Mouse (Mus musculus): Measurements from ENCODE around the gene Myo6. TPM values are rescaled to one million over a fixed set of nuclear protein-coding genes. Genes with fewer than 3 reads are reported as not detected.

Myo6 gene
- polyA plus RNA-seq, 1 experiment from 2014 or later, result 11.0 TPM

DNA sequence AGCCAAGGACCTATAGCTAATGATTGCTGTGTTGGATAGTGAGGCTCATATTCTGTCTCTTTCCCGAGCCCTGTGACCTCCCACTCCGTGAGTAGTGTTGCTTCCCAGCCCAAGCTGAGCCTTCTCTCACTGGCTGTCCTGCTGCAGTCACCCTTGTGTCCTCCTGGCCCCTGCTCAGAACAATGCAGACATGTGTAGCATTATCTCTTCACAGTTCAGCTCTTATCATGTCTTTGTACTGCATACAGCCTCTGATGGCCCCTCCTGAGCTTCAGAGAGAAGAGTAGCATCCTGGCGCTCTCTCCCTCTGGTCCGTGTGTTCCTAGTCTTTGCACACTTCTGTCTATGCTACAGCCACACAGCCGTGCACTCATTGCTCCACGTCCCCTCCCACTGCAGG, 112.9 kb downstream of the Myo6 start:
- Histone ChIP-seq H3K4me1 (replicated peaks; ENCODE audit: control insufficient read depth, insufficient read depth, low read length) (no peaks in the 10 kb centered on the region; the same call in 1 of the 2 replicates), H3K9ac (ENCODE audit: low read length) (no peak overlapping the region), H3K9me3 (ENCODE audit: control insufficient read depth, low read length) (no peaks in the 10 kb centered on the region), H3K27me3 (ENCODE audit: control insufficient read depth, insufficient read depth, low read length) (no peaks in the 10 kb centered on the region), H3K27ac (ENCODE audit: low read depth, low read length) (no peak overlapping the region), H3K36me3 (ENCODE audit: control insufficient read depth, insufficient read depth, low read length) (no peaks in the 10 kb centered on the region), H3K4me2 (ENCODE audit: low read depth, low read length, severe bottlenecking) (no peak overlapping the region), H3K4me3 (ENCODE audit: low read depth, low read length) (no peak overlapping the region)
- DNase-seq (ENCODE audit: low spot score), result no peak
- no peak for ATAC-seq (replicated peaks; ENCODE audit: low FRiP score)
- 84% methylated on average over 6 of the region's 6 CpGs for WGBS

DNA sequence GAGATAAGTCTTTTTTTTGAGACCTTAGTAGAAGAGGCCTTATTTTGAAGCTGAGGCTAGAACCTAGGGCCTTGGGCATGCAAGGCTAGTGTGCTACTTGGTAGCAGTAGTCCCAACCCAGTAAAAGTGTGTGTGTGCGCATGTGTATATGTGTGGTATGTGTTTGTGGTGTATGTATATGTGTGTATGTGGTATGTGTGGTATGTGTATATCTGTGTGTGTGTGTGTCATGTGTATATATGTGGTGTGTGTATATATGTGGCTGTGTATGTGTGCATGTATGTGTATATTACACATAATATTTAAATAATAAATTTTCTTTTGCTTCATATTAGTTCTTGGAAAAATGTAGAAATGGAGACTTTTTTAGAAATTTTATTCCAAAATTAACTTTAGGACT, 115.9 kb downstream of the Myo6 start:
- Histone ChIP-seq H3K36me3 (ENCODE audit: control insufficient read depth, insufficient read depth, low read length) (no peaks in the 10 kb centered on the region), H3K27ac (ENCODE audit: low read depth, low read length) (no peak overlapping the region), H3K9me3 (ENCODE audit: control insufficient read depth, low read length) (no peaks in the 10 kb centered on the region), H3K9ac (ENCODE audit: low read length) (no peak overlapping the region), H3K4me2 (ENCODE audit: low read depth, low read length, severe bottlenecking) (no peak overlapping the region), H3K4me3 (ENCODE audit: low read depth, low read length) (no peak overlapping the region), H3K4me1 (replicated peaks; ENCODE audit: control insufficient read depth, insufficient read depth, low read length) (no peaks in the 10 kb centered on the region; the same call in 1 of the 2 replicates), H3K27me3 (ENCODE audit: control insufficient read depth, insufficient read depth, low read length) (no peaks in the 10 kb centered on the region)
- DNase-seq (ENCODE audit: low spot score) (no peak), ATAC-seq (replicated peaks; ENCODE audit: low FRiP score) (no peak)
- 94% methylated on average over 1 of the region's 1 CpGs for WGBS

DNA sequence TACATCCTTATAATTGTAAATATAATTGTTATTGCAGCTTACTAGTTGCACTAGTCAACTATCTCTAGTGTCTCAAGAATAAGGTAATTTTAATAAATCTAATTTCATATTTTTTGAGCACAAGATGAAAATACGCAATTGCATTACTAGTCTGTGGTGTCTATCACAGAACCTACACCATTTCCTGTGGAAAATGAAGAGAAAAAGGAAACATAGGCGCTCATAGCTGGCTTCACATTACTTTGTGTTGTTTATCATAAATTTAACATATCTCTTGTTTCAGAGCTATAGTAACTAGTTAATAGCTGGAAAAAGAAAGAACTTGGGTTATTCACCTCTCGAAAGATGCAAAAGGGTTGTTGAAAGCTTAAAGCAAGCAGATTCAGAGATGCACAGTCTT, 117.6 kb downstream of the Myo6 start:
- H3K27me3 ChIP-seq (ENCODE audit: control insufficient read depth, insufficient read depth, low read length), result no peaks in the 10 kb centered on the region
- no peaks in the 10 kb centered on the region for H3K36me3 ChIP-seq (ENCODE audit: control insufficient read depth, insufficient read depth, low read length)
- ATAC-seq (replicated peaks; ENCODE audit: low FRiP score), result no peak
- H3K4me3 ChIP-seq (ENCODE audit: low read depth, low read length), result no peak overlapping the region
- H3K27ac ChIP-seq (ENCODE audit: low read depth, low read length), result no peak overlapping the region
- no peaks in the 10 kb centered on the region for H3K4me1 ChIP-seq (replicated peaks; ENCODE audit: control insufficient read depth, insufficient read depth, low read length)
- no peak for DNase-seq (ENCODE audit: low spot score)
- H3K9me3 ChIP-seq (ENCODE audit: control insufficient read depth, low read length), result no peaks in the 10 kb centered on the region
- H3K4me2 ChIP-seq (ENCODE audit: low read depth, low read length, severe bottlenecking), result no peak overlapping the region
- WGBS, result 95% methylated on average over 3 of the region's 3 CpGs
- no peak overlapping the region for H3K9ac ChIP-seq (ENCODE audit: low read length)

DNA sequence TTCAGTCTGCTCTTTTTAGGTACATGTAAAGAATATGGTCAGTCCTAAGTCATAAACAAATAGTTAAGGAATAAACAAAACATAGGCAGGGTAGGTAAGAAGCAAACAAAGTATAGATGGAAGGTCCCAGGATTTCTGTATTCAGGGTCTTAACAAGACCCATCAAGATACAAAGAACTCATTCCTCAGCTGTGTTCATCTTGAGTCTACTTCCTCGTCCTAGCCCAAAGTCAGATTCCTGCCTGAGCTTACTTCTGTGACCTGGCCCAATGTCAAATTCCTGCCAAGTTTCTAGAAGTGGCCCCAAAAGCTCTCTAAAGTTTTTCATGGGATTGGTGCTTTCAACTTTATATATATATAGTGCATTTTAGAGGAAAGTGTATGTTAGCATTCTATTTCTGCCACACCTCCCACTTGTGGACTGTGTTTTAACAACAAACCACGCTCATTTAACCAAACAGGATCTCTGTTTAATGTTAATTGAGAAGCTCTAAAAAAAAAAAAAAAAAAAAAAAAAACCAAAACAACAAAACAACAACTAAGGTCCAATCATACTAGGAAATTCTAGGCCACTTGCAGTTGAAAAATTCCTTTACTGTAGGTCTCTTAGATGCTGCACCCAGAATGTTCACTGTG, 119.8 kb downstream of the Myo6 start:
- Histone ChIP-seq H3K4me2 (ENCODE audit: low read depth, low read length, severe bottlenecking) (no peak overlapping the region), H3K9ac (ENCODE audit: low read length) (no peak overlapping the region), H3K27ac (ENCODE audit: low read depth, low read length) (no peak overlapping the region), H3K36me3 (ENCODE audit: control insufficient read depth, insufficient read depth, low read length) (no peaks in the 10 kb centered on the region), H3K9me3 (ENCODE audit: control insufficient read depth, low read length) (no peaks in the 10 kb centered on the region), H3K27me3 (ENCODE audit: control insufficient read depth, insufficient read depth, low read length) (no peaks in the 10 kb centered on the region), H3K4me1 (replicated peaks; ENCODE audit: control insufficient read depth, insufficient read depth, low read length) (no peaks in the 10 kb centered on the region), H3K4me3 (ENCODE audit: low read depth, low read length) (no peak overlapping the region)
- 89% methylated on average over 2 of the region's 2 CpGs for WGBS
- DNase-seq (ENCODE audit: low spot score) (no peak), ATAC-seq (replicated peaks; ENCODE audit: low FRiP score) (no peak)

DNA sequence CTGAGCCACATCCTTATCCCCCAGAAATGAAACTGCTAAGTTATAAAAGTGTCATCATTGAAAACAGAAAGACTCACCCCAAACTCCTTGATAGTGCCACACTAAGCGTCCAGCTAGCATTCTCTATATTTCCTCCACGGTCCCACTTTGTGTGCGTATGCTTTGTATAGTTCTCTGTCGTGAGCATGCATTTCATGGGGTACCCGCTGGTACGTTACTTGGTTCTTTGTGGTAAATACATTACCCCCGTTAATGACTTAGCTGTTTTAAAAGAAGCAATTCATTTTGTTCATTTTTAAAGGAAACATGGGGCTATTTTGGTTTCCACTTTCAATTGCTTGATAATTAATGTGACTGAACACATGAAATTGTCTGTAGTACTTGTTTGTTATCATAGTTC, 122.0 kb downstream of the Myo6 start:
- Histone ChIP-seq H3K9me3 (ENCODE audit: control insufficient read depth, low read length) (no peaks in the 10 kb centered on the region), H3K4me2 (ENCODE audit: low read depth, low read length, severe bottlenecking) (no peak overlapping the region), H3K27me3 (ENCODE audit: control insufficient read depth, insufficient read depth, low read length) (no peaks in the 10 kb centered on the region), H3K27ac (ENCODE audit: low read depth, low read length) (no peak overlapping the region), H3K4me3 (ENCODE audit: low read depth, low read length) (no peak overlapping the region), H3K9ac (ENCODE audit: low read length) (no peak overlapping the region), H3K36me3 (ENCODE audit: control insufficient read depth, insufficient read depth, low read length) (no peaks in the 10 kb centered on the region), H3K4me1 (replicated peaks; ENCODE audit: control insufficient read depth, insufficient read depth, low read length) (no peaks in the 10 kb centered on the region)
- ATAC-seq (replicated peaks; ENCODE audit: low FRiP score), result no peak
- WGBS, result 91% methylated on average over 7 of the region's 7 CpGs
- no peak for DNase-seq (ENCODE audit: low spot score)

DNA sequence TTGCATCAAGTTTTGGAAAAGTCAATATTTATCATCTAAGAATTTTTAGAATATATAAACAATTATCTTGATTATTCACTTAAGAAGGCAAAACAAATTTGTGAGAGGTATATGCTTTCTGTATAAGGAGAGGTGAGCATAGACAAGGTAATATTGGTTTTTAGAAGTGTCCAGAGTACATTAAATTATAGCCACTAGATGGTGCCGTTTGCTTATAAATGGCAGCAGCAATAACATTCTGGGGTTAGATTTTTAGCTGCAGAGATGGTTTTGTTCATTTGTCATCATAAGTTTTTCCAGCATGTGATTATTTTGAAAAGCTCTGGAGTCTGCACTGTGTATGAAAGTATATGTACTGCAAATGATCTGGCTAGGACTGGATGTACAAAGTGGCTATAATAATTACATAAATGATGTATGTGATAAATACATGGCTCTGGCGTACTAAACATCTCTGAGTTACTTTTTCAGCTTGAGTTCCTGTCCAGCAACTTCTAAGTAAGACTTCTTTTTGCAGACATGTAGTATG, 128.3 kb downstream of the Myo6 start:
- H3K27me3 ChIP-seq (ENCODE audit: control insufficient read depth, insufficient read depth, low read length), result no peaks in the 10 kb centered on the region
- no peak overlapping the region for H3K27ac ChIP-seq (ENCODE audit: low read depth, low read length)
- DNase-seq (ENCODE audit: low spot score), result no peak
- H3K4me1 ChIP-seq (replicated peaks; ENCODE audit: control insufficient read depth, insufficient read depth, low read length), result no peaks in the 10 kb centered on the region
- H3K36me3 ChIP-seq (ENCODE audit: control insufficient read depth, insufficient read depth, low read length), result no peaks in the 10 kb centered on the region
- WGBS, result 55% methylated on average over 2 of the region's 2 CpGs
- no peak overlapping the region for H3K4me3 ChIP-seq (ENCODE audit: low read depth, low read length)
- no peaks in the 10 kb centered on the region for H3K9me3 ChIP-seq (ENCODE audit: control insufficient read depth, low read length)
- no peak overlapping the region for H3K4me2 ChIP-seq (ENCODE audit: low read depth, low read length, severe bottlenecking)
- H3K9ac ChIP-seq (ENCODE audit: low read length), result no peak overlapping the region
- ATAC-seq (replicated peaks; ENCODE audit: low FRiP score), result peak; percentile 53; the same call in 1 of the 2 replicates

DNA sequence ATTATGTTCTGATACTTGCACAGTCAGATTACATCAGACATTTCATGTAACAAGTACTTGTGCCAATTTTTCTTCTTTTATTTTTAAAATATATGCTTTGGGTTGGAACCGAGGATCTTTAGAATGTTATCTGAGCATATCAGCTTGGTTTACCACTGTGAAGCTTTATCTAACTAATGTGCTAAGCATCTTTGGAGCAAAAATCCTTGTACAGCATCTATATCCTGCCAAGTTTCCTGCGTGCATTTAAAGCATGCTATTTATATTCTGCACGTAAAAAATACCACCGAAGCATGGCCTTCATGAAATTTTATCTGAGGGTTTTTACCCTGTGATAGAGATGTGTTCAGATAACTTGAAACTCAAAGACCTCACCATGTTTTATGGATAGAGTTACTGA, 131.3 kb downstream of the Myo6 start:
- 85% methylated on average over 4 of the region's 4 CpGs for WGBS
- no peak overlapping the region for H3K9ac ChIP-seq (ENCODE audit: low read length)

DNA sequence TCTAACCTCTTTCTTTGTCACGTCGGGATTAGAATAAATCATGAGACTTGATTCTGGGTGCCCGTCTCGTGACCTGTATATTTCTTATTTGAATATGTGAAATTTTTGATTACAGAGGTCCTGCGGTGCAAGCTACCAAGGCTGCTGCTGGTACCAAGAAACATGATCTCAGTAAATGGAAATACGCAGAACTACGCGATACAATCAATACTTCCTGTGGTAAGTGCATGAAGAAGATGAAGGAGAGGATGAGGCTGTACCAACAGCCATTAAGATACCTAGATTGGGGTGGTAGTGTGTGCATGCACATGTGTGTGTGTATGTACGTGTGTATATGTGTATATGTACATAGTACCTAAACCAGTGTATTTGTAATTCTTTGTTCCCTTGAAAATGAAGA, 134.2 kb downstream of the Myo6 start:
- Histone ChIP-seq H3K9me3 (ENCODE audit: control insufficient read depth, low read length) (no peaks in the 10 kb centered on the region), H3K4me1 (replicated peaks; ENCODE audit: control insufficient read depth, insufficient read depth, low read length) (no peaks in the 10 kb centered on the region), H3K4me3 (ENCODE audit: low read depth, low read length) (no peak overlapping the region), H3K4me2 (ENCODE audit: low read depth, low read length, severe bottlenecking) (no peak overlapping the region), H3K9ac (ENCODE audit: low read length) (no peak overlapping the region), H3K27me3 (ENCODE audit: control insufficient read depth, insufficient read depth, low read length) (no peaks in the 10 kb centered on the region), H3K27ac (ENCODE audit: low read depth, low read length) (no peak overlapping the region), H3K36me3 (ENCODE audit: control insufficient read depth, insufficient read depth, low read length) (no peaks in the 10 kb centered on the region)
- WGBS, result 94% methylated on average over 9 of the region's 9 CpGs
- DNase-seq (ENCODE audit: low spot score) (no peak), ATAC-seq (replicated peaks; ENCODE audit: low FRiP score) (no peak)

More for the DNA sequence above, 131.3 kb downstream of the Myo6 start:
- Histone ChIP-seq H3K36me3 (ENCODE audit: control insufficient read depth, insufficient read depth, low read length) (no peaks in the 10 kb centered on the region), H3K4me2 (ENCODE audit: low read depth, low read length, severe bottlenecking) (no peak overlapping the region), H3K9me3 (ENCODE audit: control insufficient read depth, low read length) (no peaks in the 10 kb centered on the region), H3K27ac (ENCODE audit: low read depth, low read length) (no peak overlapping the region), H3K27me3 (ENCODE audit: control insufficient read depth, insufficient read depth, low read length) (no peaks in the 10 kb centered on the region), H3K4me3 (ENCODE audit: low read depth, low read length) (no peak overlapping the region), H3K4me1 (replicated peaks; ENCODE audit: control insufficient read depth, insufficient read depth, low read length) (no peaks in the 10 kb centered on the region)
- DNase-seq (ENCODE audit: low spot score), result no peak
- ATAC-seq (replicated peaks; ENCODE audit: low FRiP score), result no peak

DNA sequence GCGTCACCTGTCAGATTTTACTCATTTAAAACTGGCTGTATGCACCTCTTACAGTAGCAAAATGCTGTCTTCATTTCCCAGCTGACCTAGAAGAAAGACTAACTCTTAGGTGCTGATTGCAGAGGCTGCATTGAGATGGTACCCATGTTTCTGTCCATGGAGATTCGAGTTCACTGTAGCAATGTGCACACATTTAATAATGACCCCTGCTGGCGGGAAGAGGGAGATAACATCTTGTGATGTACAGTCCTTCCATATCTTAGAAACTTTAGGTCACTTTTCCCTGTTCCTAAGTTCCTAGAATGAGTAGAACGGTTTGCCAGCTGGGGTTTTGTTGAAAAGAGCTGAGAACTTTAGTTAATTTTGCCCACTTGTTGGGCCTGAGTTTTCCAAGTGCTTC, 138.7 kb downstream of the Myo6 start:
- DNase-seq (ENCODE audit: low spot score), result no peak

More for the DNA sequence above, 138.7 kb downstream of the Myo6 start:
- Histone ChIP-seq H3K9ac (ENCODE audit: low read length) (no peak overlapping the region), H3K4me2 (ENCODE audit: low read depth, low read length, severe bottlenecking) (no peak overlapping the region), H3K4me3 (ENCODE audit: low read depth, low read length) (no peak overlapping the region), H3K27ac (ENCODE audit: low read depth, low read length) (no peak overlapping the region), H3K9me3 (ENCODE audit: control insufficient read depth, low read length) (no peaks in the 10 kb centered on the region), H3K27me3 (ENCODE audit: control insufficient read depth, insufficient read depth, low read length) (no peaks in the 10 kb centered on the region), H3K4me1 (replicated peaks; ENCODE audit: control insufficient read depth, insufficient read depth, low read length) (no peaks in the 10 kb centered on the region), H3K36me3 (ENCODE audit: control insufficient read depth, insufficient read depth, low read length) (no peaks in the 10 kb centered on the region)
- ATAC-seq (replicated peaks; ENCODE audit: low FRiP score), result no peak
- 80% methylated on average over 4 of the region's 4 CpGs for WGBS
